Mouse (Mus musculus) ovary, adult 10 weeks (tissue): ENCODE data around the gene Xirp1. TPM values are rescaled to one million over a fixed set of nuclear protein-coding genes. Genes with fewer than 3 reads are reported as not detected.

Source experiments
- polyA plus RNA-seq: library from polyadenylated mRNA; stranded (reverse); fragments of 350-450 nt; fragmentation: Illumina TruSeq; extraction: RNeasy Lipid Tissue Mini Kit (QIAGEN cat#74804); gene quantifications from one replicate; pipeline ENCODE4 v1.2.3, GENCODE M21; 2014

Xirp1 gene
- not detected for polyA plus RNA-seq

GRCm38 (mm10) chr9:120023086-120023811, at the start of gene Xirp1:
Gene Xirp1, minus strand, starts transcription at chr9:120023598.

GRCm38 (mm10) chr9:120069779-120070178, 46.4 kb upstream of the Xirp1 start, which contains the start of gene Cx3cr1:
Gene Cx3cr1, minus strand, starts transcription at chr9:120069879.

GRCm38 (mm10) chr9:119984536-119985011, 38.8 kb downstream of the Xirp1 start, which contains the start of gene Csrnp1:
Gene Csrnp1, minus strand, starts transcription at chr9:119984658.

Other genes starting within 250 kb of the Xirp1 start
- gene Scn11a, start 198.1 kb downstream of the Xirp1 start, polyA plus RNA-seq, result not detected
- 79.1 TPM for gene Wdr48, start 128.7 kb downstream of the Xirp1 start, polyA plus RNA-seq
- 3.8 TPM for gene Gorasp1, start 86.0 kb downstream of the Xirp1 start, polyA plus RNA-seq
- 0.37 TPM for gene Ttc21a, start 86.0 kb downstream of the Xirp1 start, polyA plus RNA-seq
- not detected for gene Csrnp1, start 38.9 kb downstream of the Xirp1 start, polyA plus RNA-seq
- 10.5 TPM for gene Cx3cr1, start 46.3 kb upstream of the Xirp1 start, polyA plus RNA-seq
- not detected for gene Ccr8, start 68.5 kb upstream of the Xirp1 start, polyA plus RNA-seq
- gene Slc25a38, start 86.8 kb upstream of the Xirp1 start, polyA plus RNA-seq, result 1.7 TPM
- 168 TPM for gene Rpsa, start 104.1 kb upstream of the Xirp1 start, polyA plus RNA-seq
- gene Mobp, start 126.1 kb upstream of the Xirp1 start, polyA plus RNA-seq, result 0.57 TPM